Comparison of ENCODE assay signal across 34 mouse cellular contexts in genomic region chr16:94037280-94037679, GRCm38 (mm10). TPM values are rescaled to one million over a fixed set of nuclear protein-coding genes. Genes with fewer than 3 reads are reported as not detected.
DNase-seq lines count a peak whose midpoint lies in the region; ATAC-seq and TF ChIP-seq lines count a peak whose summit lies in the region.
"Had no signal": no experiment of that assay in that cellular context is flagged by ENCODE, and none has a peak within 500 bp of the region (broad histone marks: within the 10 kb centered on the region; RNA-seq: fewer than 3 reads in every experiment).

No protein-coding gene starts in this region.

- peaks cover 16% of the 10 kb centered on the region for H3K4me1 ChIP-seq in midbrain, embryonic 11.5 days (ENCODE audit: control insufficient read depth, insufficient read depth, low read length)
- H3K4me1 ChIP-seq in midbrain, embryonic 16.5 days (ENCODE audit: control insufficient read depth, insufficient read depth, low read length), result peaks cover 4% of the 10 kb centered on the region; the same call in 1 of the 2 replicates
- peaks cover 5% of the 10 kb centered on the region; the same call in 1 of the 2 replicates for H3K4me1 ChIP-seq in G1E (ENCODE audit: insufficient read depth, low read depth, low read length)
- peaks cover 10% of the 10 kb centered on the region for H3K4me1 ChIP-seq in embryonic fibroblast, embryonic 13.5 days (ENCODE audit: control insufficient read depth, insufficient read depth, low read length)

- no peak for TF ChIP-seq POLR2A in embryonic fibroblast, embryonic 13.5 days (IDR thresholded peaks at IDR 0.05; ENCODE audit: low read depth, low read length)

- no peak for ATAC-seq in midbrain, embryonic 11.5 days (ENCODE audit: low FRiP score)
- ATAC-seq in midbrain, embryonic 16.5 days, result no peak
- ATAC-seq in G1E (ENCODE audit: extremely low read depth, insufficient number of reproducible peaks, low FRiP score, poor library complexity, severe bottlenecking), result no peak
- ATAC-seq: forebrain, embryonic 13.5 days; forebrain, embryonic 16.5 days; Patski had no signal

- no peak overlapping the region for H3K27ac ChIP-seq in midbrain, embryonic 11.5 days (ENCODE audit: low read depth, low read length)
- no peak overlapping the region for H3K27ac ChIP-seq in midbrain, embryonic 16.5 days (ENCODE audit: low read length)
- no peak overlapping the region for H3K27ac ChIP-seq in embryonic fibroblast, embryonic 13.5 days (ENCODE audit: insufficient read depth, low read length)
- H3K27ac ChIP-seq: embryonic facial prominence, embryonic 10.5 days; embryonic facial prominence, embryonic 13.5 days; forebrain, embryonic 10.5 days; forebrain, embryonic 13.5 days; heart, adult 2 months; hindbrain, embryonic 12.5 days; hindbrain, embryonic 15.5 days had no signal

- TF ChIP-seq CTCF in G1E (IDR thresholded peaks at IDR 0.05; ENCODE audit: low read depth, low read length), result no peak; the same call in 1 of the 2 replicates
- peak; percentile 10; the same call in 1 of the 2 replicates for TF ChIP-seq CTCF in embryonic fibroblast, embryonic 13.5 days (IDR thresholded peaks at IDR 0.05; ENCODE audit: borderline replicate concordance, insufficient read depth, low read length)

- H3K4me3 ChIP-seq in midbrain, embryonic 11.5 days (ENCODE audit: low read depth, low read length), result no peak overlapping the region
- no peak overlapping the region for H3K4me3 ChIP-seq in midbrain, embryonic 16.5 days (ENCODE audit: low read depth, low read length)
- peak overlapping the region; percentile 1; the same call in 1 of the 2 replicates for H3K4me3 ChIP-seq in G1E (ENCODE audit: low read depth, low read length)
- H3K4me3 ChIP-seq in embryonic fibroblast, embryonic 13.5 days (ENCODE audit: insufficient read depth, low read length), result no peak overlapping the region
- H3K4me3 ChIP-seq: embryonic facial prominence, embryonic 10.5 days; embryonic facial prominence, embryonic 13.5 days; forebrain, embryonic 10.5 days; forebrain, embryonic 13.5 days; heart, adult 2 months; hindbrain, embryonic 12.5 days; hindbrain, embryonic 15.5 days had no signal

- no peak overlapping the region for H3K9ac ChIP-seq in midbrain, embryonic 11.5 days (ENCODE audit: low read length)
- H3K9ac ChIP-seq in midbrain, embryonic 16.5 days (ENCODE audit: low read depth, low read length), result no peak overlapping the region
- H3K9ac ChIP-seq: embryonic facial prominence, embryonic 13.5 days; forebrain, embryonic 13.5 days; hindbrain, embryonic 12.5 days; hindbrain, embryonic 15.5 days had no signal

- WGBS in midbrain, embryonic 11.5 days, result 90% methylated on average over 7 of the region's 7 CpGs
- 98% methylated on average over 7 of the region's 7 CpGs for WGBS in midbrain, embryonic 16.5 days

- H3K9me3 ChIP-seq in midbrain, embryonic 11.5 days (ENCODE audit: control insufficient read depth, low read length), result no peaks in the 10 kb centered on the region
- no peaks in the 10 kb centered on the region for H3K9me3 ChIP-seq in midbrain, embryonic 16.5 days (replicated peaks; ENCODE audit: control insufficient read depth, low read length, poor library complexity, severe bottlenecking)
- H3K9me3 ChIP-seq in G1E (replicated peaks), result peaks cover 3% of the 10 kb centered on the region; the same call in 1 of the 2 replicates
- H3K9me3 ChIP-seq: embryonic facial prominence, embryonic 10.5 days; embryonic facial prominence, embryonic 13.5 days; forebrain, embryonic 10.5 days; forebrain, embryonic 13.5 days; hindbrain, embryonic 12.5 days; hindbrain, embryonic 15.5 days had no signal

- H3K27me3 ChIP-seq in midbrain, embryonic 11.5 days (ENCODE audit: control insufficient read depth, insufficient read depth, low read length), result peaks cover 4% of the 10 kb centered on the region
- H3K27me3 ChIP-seq in midbrain, embryonic 16.5 days (ENCODE audit: control insufficient read depth, insufficient read depth, low read depth, low read length), result peaks cover 16% of the 10 kb centered on the region
- peaks cover 15% of the 10 kb centered on the region; the same call in 1 of the 2 replicates for H3K27me3 ChIP-seq in G1E (ENCODE audit: insufficient read depth, low read length)
- H3K27me3 ChIP-seq: Patski had no signal

- no peaks in the 10 kb centered on the region for H3K36me3 ChIP-seq in midbrain, embryonic 11.5 days (ENCODE audit: control insufficient read depth, insufficient read depth, low read length)
- H3K36me3 ChIP-seq in midbrain, embryonic 16.5 days (ENCODE audit: control insufficient read depth, insufficient read depth, low read length), result no peaks in the 10 kb centered on the region
- no peaks in the 10 kb centered on the region for H3K36me3 ChIP-seq in G1E (replicated peaks)
- H3K36me3 ChIP-seq: embryonic facial prominence, embryonic 10.5 days; embryonic facial prominence, embryonic 13.5 days; forebrain, embryonic 10.5 days; hindbrain, embryonic 12.5 days; hindbrain, embryonic 15.5 days had no signal

- H3K4me2 ChIP-seq in midbrain, embryonic 11.5 days, result no peak overlapping the region
- H3K4me2 ChIP-seq in midbrain, embryonic 16.5 days (ENCODE audit: low read length), result no peak overlapping the region
- H3K4me2 ChIP-seq: embryonic facial prominence, embryonic 13.5 days; forebrain, embryonic 13.5 days; heart, embryonic 11.5 days; hindbrain, embryonic 12.5 days; hindbrain, embryonic 15.5 days had no signal

- DNase-seq in midbrain, embryonic 11.5 days (ENCODE audit: low spot score, missing footprints), result peak; percentile 68
- DNase-seq in G1E (ENCODE audit: low spot score), result no peak
- no peak for DNase-seq in cerebellum, adult 9-11 months
- DNase-seq in lung, postnatal 10 days, result no peak
- DNase-seq: adrenal gland, postnatal 10 days; adrenal gland, postnatal 36 days; cerebellum, adult 2 months; cerebellum, postnatal 10 days; cerebellum, postnatal 36 days; embryo, embryonic 11 days; gastrocnemius, postnatal 10 days; gastrocnemius, postnatal 36 days; heart, adult 2 months had no signal

RNA-seq across cellular contexts. Expression of gene Cldn14, which starts 28.6 kb away (rescaled TPM):
- polyA plus RNA-seq in midbrain, embryonic 11.5 days (2014; fragmentation: Nextera tagmentation; extraction: Ambion mirVana), result not detected in 2 replicates
- not detected in 2 replicates for polyA plus RNA-seq in midbrain, embryonic 16.5 days (2015; fragmentation: Nextera tagmentation; extraction: Ambion mirVana)
- total RNA-seq in G1E (2014; fragmentation: Nextera tagmentation) (not detected in 2 replicates), G1E (2017) (0.06 TPM in 1 of 2 replicates, not detected in the other)
- polyA plus RNA-seq in G1E (2012), result not detected in 2 replicates
- not detected in 2 replicates for polyA plus RNA-seq in embryonic fibroblast, embryonic 13.5 days (2011; ENCODE audit: insufficient read length, low read depth, missing spikeins)
- total RNA-seq: adrenal gland, adult 18-20 months; adrenal gland, postnatal 36 days; gastrocnemius, adult 18-20 months; granulocyte monocyte progenitor cell, adult 5-6 weeks; heart, adult 2 months; heart, postnatal 25 days; hematopoietic stem cell, adult 5-6 weeks had no signal
- polyA plus RNA-seq: C2C12; embryonic facial prominence, embryonic 10.5 days; embryonic facial prominence, embryonic 13.5 days; forebrain, embryonic 10.5 days; forebrain, embryonic 13.5 days; forebrain, embryonic 16.5 days; heart, adult 2 months; heart, embryonic 14.5 days; heart, postnatal 0 days; hindbrain, embryonic 15.5 days; Patski had no signal

RNA-seq across cellular contexts. Expression of gene Sim2, which starts 47.5 kb away (rescaled TPM):
- 1.8 and 2.3 TPM in 2 replicates for polyA plus RNA-seq in midbrain, embryonic 11.5 days (2014; fragmentation: Nextera tagmentation; extraction: Ambion mirVana)
- polyA plus RNA-seq in midbrain, embryonic 16.5 days (2015; fragmentation: Nextera tagmentation; extraction: Ambion mirVana), result 0.10 and 0.14 TPM in 2 replicates
- not detected in 2 replicates for total RNA-seq in G1E (2014; fragmentation: Nextera tagmentation)
- total RNA-seq in G1E (2017), result not detected in 2 replicates
- not detected in 2 replicates for polyA plus RNA-seq in G1E (2012)
- 6.9 and 14.6 TPM in 2 replicates for polyA plus RNA-seq in embryonic fibroblast, embryonic 13.5 days (2011; ENCODE audit: insufficient read length, low read depth, missing spikeins)
- total RNA-seq: adrenal gland, adult 18-20 months; adrenal gland, postnatal 36 days; heart, adult 2 months; heart, postnatal 25 days; hematopoietic stem cell, adult 5-6 weeks had no signal
- polyA plus RNA-seq: cortical plate, adult 2 months; heart, postnatal 0 days; intestine, embryonic 14.5 days had no signal
